Comparison of ENCODE assay signal across 8 mouse cellular contexts in genomic region chr11:77687541-77688131, GRCm38 (mm10). TPM values are rescaled to one million over a fixed set of nuclear protein-coding genes. Genes with fewer than 3 reads are reported as not detected.
A peak's percentile ranks its signal among the peaks of the same experiment; 100 is the strongest.
DNase-seq lines count a peak whose midpoint lies in the region; ATAC-seq lines count a peak whose summit lies in the region.

No protein-coding gene starts in this region.

- intact Hi-C loops in gastrocnemius, postnatal 36 days (cut with DNase I), result no loop called here

- H3K36me3 ChIP-seq in liver, embryonic 11.5 days (ENCODE audit: control insufficient read depth, insufficient read depth, low read length), result peaks cover 14% of the 10 kb centered on the region
- H3K36me3 ChIP-seq in neural tube, embryonic 12.5 days, result peaks cover 20% of the 10 kb centered on the region

- peaks cover 4% of the 10 kb centered on the region for H3K4me1 ChIP-seq in liver, embryonic 11.5 days (replicated peaks; ENCODE audit: control insufficient read depth, insufficient read depth, low read length)
- peaks cover 6% of the 10 kb centered on the region for H3K4me1 ChIP-seq in neural tube, embryonic 12.5 days

- H3K4me3 ChIP-seq in liver, embryonic 11.5 days (ENCODE audit: low read depth, low read length), result peak overlapping the region; percentile 71
- H3K4me3 ChIP-seq in neural tube, embryonic 12.5 days, result peak overlapping the region; percentile 99

- under 1% methylated on average over 40 of the region's 40 CpGs for WGBS in liver, embryonic 11.5 days
- 1% methylated on average over 27 of the region's 40 CpGs for WGBS in neural tube, embryonic 12.5 days

- peak overlapping the region; percentile 98 for H3K9ac ChIP-seq in liver, embryonic 11.5 days (ENCODE audit: low read depth, low read length)
- H3K9ac ChIP-seq in neural tube, embryonic 12.5 days, result peak overlapping the region; percentile 97

- H3K4me2 ChIP-seq in liver, embryonic 11.5 days, result peak overlapping the region; percentile 69
- peak overlapping the region; percentile 59 for H3K4me2 ChIP-seq in neural tube, embryonic 12.5 days (replicated peaks)

- H3K27ac ChIP-seq in liver, embryonic 11.5 days (ENCODE audit: low read depth, low read length), result peak overlapping the region; percentile 96
- H3K27ac ChIP-seq in neural tube, embryonic 12.5 days, result peak overlapping the region; percentile 85

- DNase-seq in left cerebral cortex, adult 18-20 months (ENCODE audit: low spot score in 2 of 2), result peak; percentile 21 to 33
- no peak for DNase-seq in left cerebral cortex, adult 11 months (ENCODE audit: low spot score)
- peak; percentile 50 for DNase-seq in embryo, embryonic 10.5 days (ENCODE audit: low spot score)
- DNase-seq in gastrocnemius, postnatal 36 days, result peak; percentile 15 to 57
- peak; percentile 66 for DNase-seq in kidney, adult 18-20 months
- DNase-seq in liver, embryonic 11.5 days (ENCODE audit: low spot score), result peak; percentile 69
- DNase-seq in testis, postnatal 10 days (ENCODE audit: low spot score), result peak; percentile 66

- no peaks in the 10 kb centered on the region for H3K9me3 ChIP-seq in liver, embryonic 11.5 days (ENCODE audit: control insufficient read depth, low read length)
- H3K9me3 ChIP-seq in neural tube, embryonic 12.5 days, result no peaks in the 10 kb centered on the region

- ATAC-seq in liver, embryonic 11.5 days (replicated peaks; ENCODE audit: low FRiP score), result no peak
- ATAC-seq in neural tube, embryonic 12.5 days (ENCODE audit: low FRiP score, low read depth), result no peak

- no peaks in the 10 kb centered on the region for H3K27me3 ChIP-seq in liver, embryonic 11.5 days (replicated peaks; ENCODE audit: control insufficient read depth, insufficient read depth, low read length)
- no peaks in the 10 kb centered on the region for H3K27me3 ChIP-seq in neural tube, embryonic 12.5 days (replicated peaks)

RNA-seq across cellular contexts. Expression of gene Nufip2, which starts 1.7 kb away (rescaled TPM):
- total RNA-seq in left cerebral cortex, adult 18-20 months (2021), result 10 to 100 TPM; 66.4 to 68.7 TPM
- total RNA-seq in gastrocnemius, postnatal 36 days (2021), result 10 to 100 TPM; 31.2 to 35.4 TPM
- 4.6 and 5.3 TPM in 2 replicates for polyA plus RNA-seq in liver, embryonic 11.5 days (2014; fragmentation: Nextera tagmentation; extraction: Ambion mirVana)
- polyA plus RNA-seq in neural tube, embryonic 12.5 days (2016; fragmentation: Nextera tagmentation; extraction: Ambion mirVana), result 4.1 and 5.1 TPM in 2 replicates

RNA-seq across cellular contexts. Expression of gene Cryba1, which starts 37.4 kb away (rescaled TPM):
- total RNA-seq in left cerebral cortex, adult 18-20 months (2021), result not detected
- not detected for total RNA-seq in gastrocnemius, postnatal 36 days (2021)
- polyA plus RNA-seq in liver, embryonic 11.5 days (2014; fragmentation: Nextera tagmentation; extraction: Ambion mirVana), result not detected in 2 replicates
- polyA plus RNA-seq in neural tube, embryonic 12.5 days (2016; fragmentation: Nextera tagmentation; extraction: Ambion mirVana), result 8.2 and 14.1 TPM in 2 replicates
